Mouse (Mus musculus) MEL (cell line): ENCODE results near the gene Thada.

Source experiments
- CTCF ChIP-seq, 3 experiments: IDR thresholded peaks in 2 of 3; conservative IDR thresholded peaks in 1 of 3; 2 replicates each; pipeline ENCODE4 v1.5.1; 2011 to 2012; ENCODE audit warnings: low read length in 3 of 3, low read depth in 2 of 3, mild to moderate bottlenecking in 2 of 3, improper control_type of control experiment in 1 of 3, inconsistent platforms in 1 of 3, mixed read lengths in 1 of 3, moderate library complexity in 1 of 3; ENCODE audit not compliant: control insufficient read depth in 1 of 3, insufficient read depth in 1 of 3, poor library complexity in 1 of 3, severe bottlenecking in 1 of 3
- ELF1 ChIP-seq: IDR thresholded peaks from 2 replicates; pipeline ENCODE4 v1.6.1; 2014; ENCODE audit warnings: low read depth, mild to moderate bottlenecking, inconsistent platforms, low read length, improper control_type of control experiment, moderate library complexity
- EP300 ChIP-seq, 2 experiments: IDR thresholded peaks; 2 replicates each; pipeline ENCODE4 v1.6.1; 2011; ENCODE audit warnings: improper control_type of control experiment in 2 of 2, low read length in 2 of 2, low read depth in 1 of 2, mild to moderate bottlenecking in 1 of 2
- NELFE ChIP-seq: IDR thresholded peaks from 2 replicates; pipeline ENCODE4 v1.6.1; 2011; ENCODE audit warnings: low read depth, low read length, improper control_type of control experiment
- POLR2A ChIP-seq, 2 experiments: IDR thresholded peaks; 2 replicates each; pipeline ENCODE4 v1.6.1; 2011 to 2012; ENCODE audit warnings: low read length in 2 of 2, mild to moderate bottlenecking in 2 of 2, control low read depth in 1 of 2, improper control_type of control experiment in 1 of 2, low read depth in 1 of 2, moderate library complexity in 1 of 2; ENCODE audit not compliant: control insufficient read depth in 1 of 2, insufficient read depth in 1 of 2, poor library complexity in 1 of 2
- USF1 ChIP-seq: IDR thresholded peaks from 2 replicates; pipeline ENCODE4 v1.6.1; 2014; ENCODE audit warnings: low read depth, mild to moderate bottlenecking, inconsistent platforms, low read length, improper control_type of control experiment, moderate library complexity

DNA sequence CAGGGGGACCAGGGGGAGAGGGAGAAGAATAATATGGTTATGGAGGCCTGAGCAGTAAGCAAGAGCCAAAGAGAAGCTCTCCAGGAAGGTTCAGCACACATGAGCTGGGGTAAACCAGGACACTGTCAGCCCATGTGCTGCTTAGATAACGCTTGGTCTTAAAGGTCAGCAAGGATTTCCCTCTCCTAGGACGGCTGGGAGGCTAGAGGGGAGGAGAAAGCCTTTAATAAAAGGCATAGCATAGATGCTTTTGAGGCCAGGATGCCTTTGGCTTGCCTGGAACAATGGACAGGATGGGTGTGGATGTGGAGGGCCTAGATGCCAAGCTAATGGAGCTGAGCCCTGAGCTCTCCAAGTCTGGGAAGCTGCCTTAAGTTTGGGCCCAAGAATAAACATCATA, 102.6 kb downstream of the Thada start:
- TF ChIP-seq CTCF (IDR thresholded peaks at IDR 0.05 in 2 of 3, conservative IDR thresholded peaks at IDR 0.05 in 1 of 3; ENCODE audit: control insufficient read depth in 1 of 3, insufficient read depth in 1 of 3, low read depth in 2 of 3, low read length in 3 of 3, poor library complexity in 1 of 3, severe bottlenecking in 1 of 3) (no peak), POLR2A (IDR thresholded peaks at IDR 0.05; ENCODE audit: control insufficient read depth in 1 of 2, insufficient read depth in 1 of 2, low read depth in 1 of 2, low read length in 2 of 2, poor library complexity in 1 of 2) (no peak), NELFE (no peak), USF1 (no peak), EP300 (IDR thresholded peaks at IDR 0.05; ENCODE audit: low read depth in 1 of 2, low read length in 2 of 2) (no peak), ELF1 (no peak)
